Mouse (Mus musculus): ENCODE measurements at regions not wholly inside any gene's neighbourhood (a gene's known extent, or its start where the extent isn't known, plus 50 kb on each side); places are given as distances from the start of the nearest gene placed in this dataset.

DNA sequence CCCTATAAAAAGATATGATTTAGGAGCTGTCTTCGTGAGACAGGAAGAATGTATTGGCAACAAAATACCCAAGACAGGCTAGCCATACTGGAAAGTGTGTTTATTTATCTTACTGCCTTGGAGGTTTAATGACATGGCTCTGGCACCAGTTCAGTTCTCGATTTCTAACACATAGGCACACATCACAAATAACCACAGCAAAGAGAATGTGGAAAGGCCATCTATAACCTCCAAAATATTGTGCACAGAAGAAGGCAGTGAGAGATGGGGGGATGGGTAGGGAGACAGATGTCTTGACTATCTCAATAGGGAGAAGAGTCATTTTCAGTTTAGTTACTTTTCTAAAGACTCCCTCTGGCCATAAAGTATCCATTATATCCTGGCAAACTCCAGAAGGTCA lies 90.5 kb downstream of the Minar1 start:
- no peak for DNase-seq (ENCODE audit: low read depth)

DNA sequence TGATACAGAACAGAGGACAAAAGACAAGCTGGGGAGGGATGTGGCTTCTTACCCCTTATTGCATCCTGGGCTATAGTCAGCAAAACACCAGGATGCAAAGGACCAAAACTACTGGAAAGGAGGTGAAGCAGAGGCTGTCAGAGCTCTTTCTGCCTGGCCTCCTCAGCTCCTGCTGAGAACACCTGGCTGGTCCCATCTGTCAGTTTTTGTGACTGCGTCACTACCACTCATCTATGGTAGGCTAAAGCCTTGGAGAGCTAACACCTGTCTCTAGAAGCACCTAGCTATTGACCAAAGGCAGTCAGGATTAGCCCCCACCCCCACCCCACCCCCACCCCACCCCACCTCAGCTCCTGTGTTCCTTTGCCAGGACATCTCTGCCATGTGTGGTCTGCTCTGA lies 98.8 kb downstream of the Minar1 start:
- no peak for DNase-seq (ENCODE audit: low read depth)

DNA sequence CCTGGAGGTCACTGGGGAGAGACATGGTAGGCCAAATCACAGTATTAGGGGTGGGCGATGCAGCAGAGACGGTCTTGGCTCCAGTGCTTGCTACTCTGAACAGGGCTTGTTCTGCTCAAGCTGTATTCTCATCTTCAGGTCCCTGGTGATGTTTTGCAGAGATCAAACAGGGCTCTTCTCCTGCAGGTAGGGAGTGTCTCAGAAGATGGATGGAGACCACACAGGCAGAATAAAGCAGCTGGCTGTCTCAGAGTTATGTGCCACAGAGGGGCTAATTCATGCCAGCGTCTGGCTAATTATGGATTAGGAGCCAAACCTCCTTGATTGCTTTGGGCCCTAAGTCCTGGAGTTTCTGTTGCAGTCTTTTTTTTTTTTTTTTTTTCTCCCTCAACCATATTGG lies 99.2 kb downstream of the Minar1 start:
- no peak for DNase-seq (ENCODE audit: low read depth)

DNA sequence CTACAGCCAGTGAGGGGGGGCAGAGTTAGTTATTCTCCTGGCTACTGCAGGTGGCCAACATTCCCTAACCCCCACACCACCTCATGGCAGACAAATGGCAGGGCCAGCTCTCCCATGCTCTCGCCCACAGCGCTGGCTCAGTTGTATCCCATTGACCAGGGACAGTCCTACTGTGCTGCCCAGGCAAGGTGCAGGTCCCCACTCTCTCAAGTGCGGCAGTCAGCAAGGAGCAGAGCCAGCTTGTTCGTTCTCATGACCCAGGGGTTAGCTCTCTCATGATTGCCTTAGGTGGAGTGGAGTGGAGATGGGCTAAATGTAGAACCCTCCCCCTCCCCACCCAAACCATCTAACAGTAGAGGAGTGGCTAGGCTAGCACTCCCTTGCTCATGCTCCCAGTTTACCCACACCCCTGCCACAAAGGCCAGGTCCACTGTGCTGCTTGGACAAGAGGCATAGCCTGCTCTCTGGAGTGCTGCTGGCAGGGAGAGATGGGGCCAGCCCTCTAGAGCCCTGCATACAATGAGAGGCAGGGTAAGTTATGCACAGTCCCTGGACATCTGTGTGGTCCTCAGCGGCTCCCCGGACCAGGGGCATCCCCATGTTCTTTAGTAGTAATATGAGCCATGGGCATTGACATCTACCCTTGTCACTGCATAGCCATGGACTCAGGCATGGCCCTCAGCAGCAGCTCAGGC lies 114.4 kb downstream of the Minar1 start:
- DNase-seq (ENCODE audit: low read depth), result no peak

DNA sequence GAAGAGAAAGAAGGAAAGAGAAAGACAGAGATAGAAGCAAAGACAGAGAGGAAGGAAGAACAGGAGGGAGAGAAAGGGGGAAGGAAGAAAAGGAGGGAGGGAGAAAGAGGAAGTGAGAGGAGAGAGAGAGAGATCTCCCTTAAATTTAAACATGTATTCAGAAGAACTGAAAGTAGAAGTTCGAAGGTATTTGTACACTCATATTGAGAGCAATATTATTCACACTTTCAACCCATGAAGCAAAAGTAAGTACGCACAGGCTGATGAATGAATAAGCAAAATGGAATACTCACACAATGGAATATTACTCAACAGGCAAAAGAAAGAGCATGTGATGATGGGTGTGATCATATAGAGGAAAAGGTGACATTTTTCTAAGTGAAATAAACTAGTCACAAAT lies 120.8 kb downstream of the Minar1 start:
- no peak for DNase-seq (ENCODE audit: low read depth)

DNA sequence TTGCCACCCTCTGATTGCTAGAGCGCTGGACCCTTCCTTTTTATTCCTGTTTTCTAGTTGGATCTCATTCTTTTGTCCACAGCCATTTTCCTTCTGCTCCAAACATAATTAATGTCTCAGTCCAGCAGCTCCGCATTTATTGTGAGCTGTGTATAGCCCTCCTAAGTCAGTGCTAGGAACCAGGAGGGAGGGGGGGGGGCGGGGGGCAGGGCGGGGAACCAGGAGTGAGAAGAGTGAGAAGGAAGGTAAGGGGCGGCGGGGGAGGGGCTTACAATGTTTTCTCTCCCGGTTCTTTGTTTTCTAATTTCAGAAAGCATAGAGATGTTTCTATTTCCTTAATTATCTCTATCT lies 125.6 kb downstream of the Minar1 start:
- no peak for DNase-seq (ENCODE audit: low read depth)

DNA sequence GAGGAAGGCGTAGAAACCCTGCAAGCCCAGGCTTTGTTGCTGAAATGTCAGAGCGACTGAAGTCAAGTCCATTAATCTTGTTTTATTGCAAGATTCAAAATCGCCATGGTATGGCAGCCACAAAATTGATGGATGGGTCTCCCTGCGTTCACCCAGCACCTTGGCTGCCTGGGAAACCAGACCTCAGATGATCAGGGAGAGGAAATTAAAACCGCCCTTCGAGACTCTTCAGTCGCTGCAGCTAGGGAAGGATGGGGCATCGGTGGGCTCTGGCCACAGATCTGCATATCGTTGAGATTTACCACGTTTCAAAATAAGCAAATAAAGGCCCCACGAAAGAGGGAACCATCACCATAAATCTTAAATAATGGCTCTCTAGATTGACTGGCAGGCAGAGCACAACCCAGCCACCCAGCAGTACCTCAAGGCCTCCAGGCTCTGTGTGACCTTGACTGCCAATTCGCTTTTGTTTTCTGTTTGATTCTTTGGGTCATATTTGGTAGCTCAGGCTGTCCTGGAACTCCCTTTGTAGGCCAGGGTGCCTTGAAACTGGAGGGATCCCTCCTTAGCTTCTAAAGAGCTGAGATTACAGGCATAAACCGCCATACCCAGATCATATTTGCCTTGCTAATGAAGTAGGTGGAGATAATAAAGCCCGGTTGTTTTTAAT lies 126.1 kb downstream of the Minar1 start:
- DNase-seq (ENCODE audit: low read depth), result no peak

DNA sequence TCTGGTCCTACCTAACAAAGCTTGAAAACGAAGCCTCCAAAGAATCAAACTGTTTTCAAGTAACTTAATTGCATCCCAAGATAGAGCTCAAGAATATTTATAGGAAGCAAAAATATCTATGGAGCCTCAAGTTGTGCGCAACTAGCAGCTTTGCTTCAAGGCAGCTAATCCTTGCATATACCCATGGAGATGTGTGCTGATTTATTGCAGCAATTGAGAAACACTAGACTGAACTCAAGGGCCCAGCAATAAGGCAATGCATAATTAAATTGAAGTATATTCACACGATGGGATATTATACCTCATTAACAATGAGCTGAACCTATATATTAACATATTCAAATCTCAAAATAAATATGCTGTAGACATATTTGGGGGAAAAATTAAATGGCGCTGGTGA lies 135.3 kb downstream of the Minar1 start:
- no peak for DNase-seq (ENCODE audit: low read depth)

DNA sequence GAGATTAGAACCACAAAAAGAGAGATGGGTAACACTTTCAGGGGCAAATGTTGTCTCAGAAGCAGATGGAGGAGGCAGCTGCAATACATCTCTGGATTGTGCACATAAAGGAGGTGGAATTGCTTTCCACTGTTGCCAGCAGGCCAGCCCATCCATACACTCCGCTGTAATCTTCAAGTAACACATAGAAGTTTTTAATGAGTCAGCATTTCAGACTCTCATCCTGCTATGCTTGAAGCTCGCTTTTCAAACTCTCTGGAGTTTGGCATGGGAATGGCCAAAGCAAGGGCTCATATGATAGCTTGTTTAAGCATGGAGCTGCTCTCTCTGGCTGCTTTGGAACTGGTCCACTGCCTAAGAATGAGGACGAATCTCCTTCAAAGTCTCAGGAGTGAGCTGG lies 143.5 kb downstream of the Minar1 start:
- DNase-seq (ENCODE audit: low read depth), result no peak

DNA sequence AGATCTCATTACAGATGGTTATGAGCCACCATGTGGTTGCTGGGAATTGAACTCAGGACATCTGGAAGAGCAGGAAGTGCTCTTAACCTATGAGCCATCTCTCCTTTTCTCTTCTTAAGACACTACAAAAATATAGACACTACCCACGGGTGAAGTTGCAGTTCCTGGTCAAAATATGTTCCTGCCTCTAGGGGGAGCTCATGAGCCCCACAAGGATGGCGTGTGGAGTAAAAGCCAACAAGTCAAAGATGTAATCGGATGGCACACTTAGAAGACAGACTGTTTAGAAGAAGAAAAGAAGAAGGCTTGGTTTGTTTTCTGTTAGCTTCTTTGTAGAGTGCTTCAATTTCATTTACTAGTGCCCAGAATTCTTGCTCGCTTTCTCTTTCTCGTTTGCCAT lies 161.7 kb downstream of the Minar1 start:
- peak; percentile 40 for DNase-seq (ENCODE audit: low read depth)

DNA sequence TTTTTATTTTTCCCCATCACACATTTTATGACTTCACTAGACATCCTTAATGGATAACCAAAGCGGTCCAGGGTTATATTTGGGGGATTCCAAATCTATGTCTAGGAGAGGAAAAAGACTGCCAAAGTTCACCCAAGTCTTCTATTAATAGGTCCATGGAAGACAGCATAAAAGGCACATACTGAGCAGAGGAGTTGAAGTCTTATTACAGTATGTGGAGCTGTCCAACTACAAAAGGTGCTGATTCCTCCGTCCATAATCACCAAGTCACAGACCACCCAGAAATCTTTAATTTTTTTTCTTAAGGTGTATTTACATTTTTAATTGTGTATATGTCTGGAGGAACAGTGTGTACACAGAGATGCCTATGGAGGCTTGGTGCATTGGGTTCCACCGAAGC lies 166.3 kb downstream of the Minar1 start:
- DNase-seq (ENCODE audit: low read depth), result no peak

DNA sequence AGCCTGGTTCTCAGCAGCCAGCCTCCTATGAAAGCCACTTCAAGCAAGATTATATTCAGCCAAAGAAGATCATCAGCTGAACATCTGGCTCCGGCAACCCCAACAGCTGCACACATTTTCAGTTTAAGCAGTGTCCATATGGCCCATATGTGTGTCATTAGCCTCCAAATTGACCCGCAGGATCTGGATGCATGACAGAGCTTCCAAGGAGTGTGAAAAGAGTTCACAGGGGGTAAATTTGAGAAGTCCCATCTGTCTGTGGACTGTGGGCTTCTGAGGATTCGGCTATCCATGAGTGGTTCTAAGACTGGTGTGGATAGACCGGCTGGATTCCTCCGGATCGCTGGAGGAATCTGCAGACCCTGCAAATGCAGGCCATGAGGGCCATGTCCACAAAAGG lies 173.3 kb downstream of the Minar1 start:
- no peak for DNase-seq (ENCODE audit: low read depth)
